Mouse (Mus musculus) effector memory CD4-positive, alpha-beta T cell, adult 5 months (primary cell): ENCODE measurements around the gene Akr1c13. TPM values are rescaled to one million over a fixed set of nuclear protein-coding genes. Genes with fewer than 3 reads are reported as not detected.

ENCODE experiments used
- polyA plus RNA-seq: library from polyadenylated mRNA; unstranded; fragments of 100-300 nt; shearing (Covaris generic); gene quantifications from one replicate; pipeline ENCODE4 v1.2.1, GENCODE M21; 2017

The Akr1c13 gene
- polyA plus RNA-seq, result 8.3 TPM

DNA sequence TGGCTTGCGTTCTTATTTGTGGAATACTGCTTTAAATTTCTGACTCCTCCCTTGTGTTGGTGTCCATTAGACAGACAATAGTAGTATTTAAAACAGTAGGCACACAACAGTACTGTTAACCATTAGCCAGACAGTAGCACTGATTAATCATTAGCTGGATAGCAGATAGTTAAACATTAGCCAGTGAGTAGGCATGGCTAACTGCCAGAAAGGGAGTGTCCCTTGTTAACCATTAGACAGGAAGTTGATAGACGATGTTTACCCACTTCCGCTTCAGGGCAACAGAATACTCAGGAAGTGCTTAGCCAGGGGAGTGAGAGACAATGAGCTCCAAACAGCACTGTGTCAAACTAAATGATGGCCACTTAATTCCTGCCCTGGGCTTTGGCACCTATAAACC, at the start of gene Akr1c13:
Gene Akr1c13, plus strand, starts transcription at position 247 of the 400 bp plus-strand sequence.

DNA sequence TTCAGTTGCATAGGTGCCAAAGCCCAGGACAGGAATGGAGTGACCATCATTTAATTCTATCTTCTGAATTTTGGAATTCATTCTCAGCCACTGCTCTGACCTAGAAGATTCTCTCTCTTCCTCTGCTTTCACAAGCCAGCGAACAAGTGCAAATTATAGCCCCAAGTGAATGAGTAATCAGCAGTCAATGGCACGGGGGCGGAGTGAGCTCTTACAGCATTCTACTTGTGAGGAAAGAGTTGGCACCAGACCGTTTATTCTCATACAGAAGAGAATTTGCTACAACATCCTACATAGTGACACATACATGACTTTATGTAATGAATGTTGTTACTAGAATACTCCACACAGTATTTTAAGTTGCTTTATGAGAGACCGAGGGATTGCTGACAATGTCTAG, 40.4 kb upstream of the Akr1c13 start, which contains the start of gene Akr1c18:
Gene Akr1c18, minus strand, starts transcription at position 137 of the 400 bp plus-strand sequence.

DNA sequence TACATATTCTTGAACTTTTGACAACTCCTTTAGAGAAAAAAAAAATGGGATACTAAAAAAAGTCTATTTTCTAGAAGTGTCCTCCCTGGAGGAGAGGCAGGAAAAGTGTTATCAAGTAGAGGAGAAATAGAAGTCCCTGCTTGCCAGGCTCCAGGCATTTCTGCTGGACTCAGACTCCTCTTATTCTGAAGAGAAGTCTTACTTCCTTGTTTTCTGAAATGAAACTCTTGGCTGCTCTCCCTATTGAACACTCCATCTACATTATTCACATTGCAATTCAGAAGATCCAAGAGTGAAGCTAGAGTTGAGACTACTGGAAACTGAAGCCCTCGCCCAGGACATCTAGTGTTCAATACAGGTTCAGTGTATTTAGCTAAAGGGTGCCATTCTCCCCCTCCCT, 37.5 kb downstream of the Akr1c13 start, which contains the start of gene Akr1c19:
Gene Akr1c19, plus strand, starts transcription at position 260 of the 400 bp plus-strand sequence.

Other genes starting within 250 kb of the Akr1c13 start
- gene Ucn3, start 245.8 kb upstream of the Akr1c13 start, polyA plus RNA-seq, result not detected
- not detected for gene Akr1c14, start 142.1 kb upstream of the Akr1c13 start, polyA plus RNA-seq
- gene Akr1c18, start 40.5 kb upstream of the Akr1c13 start, polyA plus RNA-seq, result not detected
- gene Akr1c19, start 37.5 kb downstream of the Akr1c13 start, polyA plus RNA-seq, result not detected
- gene Akr1c12, start 88.3 kb downstream of the Akr1c13 start, polyA plus RNA-seq, result 2.1 TPM
- gene Akr1c6, start 243.2 kb downstream of the Akr1c13 start, polyA plus RNA-seq, result not detected